Mouse (Mus musculus) embryonic fibroblast, embryonic 13.5 days (primary cell): Measurements from ENCODE around the gene Ltbp1.

Source experiments
- CTCF ChIP-seq: IDR thresholded peaks from 2 replicates; pipeline ENCODE4 v1.5.1; 2011; ENCODE audit warnings: mild to moderate bottlenecking, control low read depth, low read length, moderate library complexity, borderline replicate concordance; ENCODE audit not compliant: insufficient read depth
- POLR2A ChIP-seq: IDR thresholded peaks from 2 replicates; pipeline ENCODE4 v1.6.1; 2011; ENCODE audit warnings: low read depth, mild to moderate bottlenecking, control low read depth, low read length, moderate library complexity

DNA sequence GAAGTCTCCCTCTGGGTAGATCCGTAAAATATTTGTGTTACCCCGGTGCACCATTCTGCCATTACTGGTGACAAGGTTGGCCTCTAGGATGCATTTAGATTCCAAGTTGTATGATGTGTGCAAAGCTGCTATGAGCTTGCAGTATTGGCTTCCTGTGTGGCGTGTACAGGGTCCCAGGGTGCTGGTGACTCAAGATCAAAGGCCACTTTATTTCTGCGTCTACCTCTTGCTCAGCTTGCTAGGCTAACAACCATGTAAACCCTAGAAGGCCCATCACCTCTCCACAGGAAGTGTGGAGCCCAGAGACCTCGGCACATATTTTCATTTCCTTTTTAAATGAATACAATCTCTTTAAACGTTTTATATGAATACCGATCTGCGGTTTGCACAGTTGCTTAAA lies 96.6 kb downstream of the Ltbp1 start:
- no peak for TF ChIP-seq CTCF
- TF ChIP-seq POLR2A, result no peak
